Comparison of ENCODE assay signal across 8 mouse cellular contexts in the genomic region with DNA sequence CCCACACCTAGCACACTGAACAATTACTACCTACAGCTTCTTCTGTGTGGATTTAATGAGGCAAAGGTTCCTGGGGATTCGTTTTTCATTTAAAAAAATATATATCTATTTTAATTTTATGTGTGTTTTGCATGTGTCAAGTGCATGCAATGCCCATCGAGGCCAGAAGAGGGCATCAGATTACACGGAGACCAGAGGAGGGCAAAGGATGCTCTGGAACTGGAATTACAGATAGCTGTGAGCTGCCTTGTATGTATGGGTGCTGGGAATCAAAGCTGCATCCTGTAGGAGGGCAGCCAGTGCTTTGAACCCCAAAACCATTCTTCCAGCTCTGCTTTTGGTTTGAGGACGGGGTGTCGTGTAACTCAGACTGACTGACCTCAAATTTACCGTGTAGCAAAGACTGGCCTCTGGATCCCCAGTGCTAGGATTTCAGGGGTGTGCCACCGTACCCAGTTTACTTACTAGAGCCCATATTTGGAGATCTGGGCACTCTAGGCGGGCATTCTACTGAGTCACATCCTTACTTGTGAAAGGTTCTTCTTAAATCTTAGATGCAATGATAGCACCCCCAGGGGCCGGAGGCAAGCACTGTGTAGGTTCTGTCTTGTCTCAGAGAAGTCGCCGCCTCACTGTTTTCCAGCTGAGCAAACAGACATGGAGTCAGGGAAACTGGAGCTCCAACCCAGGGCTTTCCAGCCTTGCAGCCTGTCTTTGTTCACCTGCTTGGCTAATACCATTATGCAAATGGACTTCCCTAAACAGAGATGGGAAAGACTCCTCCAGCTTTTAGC.
A peak's percentile ranks its signal among the peaks of the same experiment; 100 is the strongest.
DNase-seq lines count a peak whose midpoint lies in the region; ATAC-seq and TF ChIP-seq lines count a peak whose summit lies in the region.

No protein-coding gene starts in this region.

- H3K4me3 ChIP-seq in intestine, postnatal 0 days (ENCODE audit: low read depth, low read length) = no peak overlapping the region
- H3K4me3 ChIP-seq in myocyte = peak overlapping the region; percentile 12

- H3K27me3 ChIP-seq in intestine, postnatal 0 days (replicated peaks; ENCODE audit: control insufficient read depth, insufficient read depth, low read length) = peaks cover 21% of the 10 kb centered on the region; the same call in 1 of the 2 replicates
- H3K27me3 ChIP-seq in myocyte (ENCODE audit: control insufficient read depth, insufficient read depth, insufficient read length) = peaks cover 18% of the 10 kb centered on the region

- peak; percentile 82 for TF ChIP-seq CTCF in intestine, postnatal 0 days (IDR thresholded peaks at IDR 0.05; ENCODE audit: low read depth)

- no peak for TF ChIP-seq POLR2A in myocyte (IDR thresholded peaks at IDR 0.05; ENCODE audit: insufficient read length, low read depth)

- no peaks in the 10 kb centered on the region for H3K79me2 ChIP-seq in myocyte (ENCODE audit: control insufficient read depth, insufficient read depth)

- H3K9me3 ChIP-seq in intestine, postnatal 0 days (ENCODE audit: control insufficient read depth) = no peaks in the 10 kb centered on the region

- peak; percentile 53 for DNase-seq in ovary, postnatal 36 days (ENCODE audit: low spot score)
- DNase-seq in ovary, adult 18-20 months (ENCODE audit: low spot score) = no peak
- DNase-seq in cerebellum, adult 9-10 months = peak; percentile 69
- peak; percentile 52 for DNase-seq in gastrocnemius, postnatal 14 days
- DNase-seq in left cerebral cortex, postnatal 4 days = peak; percentile 69
- DNase-seq in telencephalon, adult 2 months (ENCODE audit: low read depth, low spot score) = peak; percentile 17

- H3ac ChIP-seq in myocyte (ENCODE audit: control insufficient read depth, insufficient read length) = no peak overlapping the region

- no peak overlapping the region for H3K27ac ChIP-seq in intestine, postnatal 0 days (ENCODE audit: low read depth, low read length)

- intact Hi-C loops in gastrocnemius, postnatal 14 days (cut with DNase I; ENCODE audit: low total_unique reads) = loop anchor here (10.0 kb wide), 1 partner anchor 648 kb away; no protein-coding TSS in a partner anchor
- intact Hi-C loops in left cerebral cortex, postnatal 4 days (cut with DNase I) = no loop called here

- 9% methylated on average over 11 of the region's 11 CpGs for WGBS in intestine, postnatal 0 days

- no peak overlapping the region for H3K9ac ChIP-seq in intestine, postnatal 0 days (ENCODE audit: low read depth, low read length)

- no peak overlapping the region for H3K4me2 ChIP-seq in intestine, postnatal 0 days (replicated peaks; ENCODE audit: low read depth)
- H3K4me2 ChIP-seq in myocyte (ENCODE audit: low read depth) = peak overlapping the region; percentile 73

- no peaks in the 10 kb centered on the region for H3K36me3 ChIP-seq in intestine, postnatal 0 days (ENCODE audit: control insufficient read depth, insufficient read depth)
- H3K36me3 ChIP-seq in myocyte (ENCODE audit: control insufficient read depth, insufficient read depth) = no peaks in the 10 kb centered on the region

- ATAC-seq in intestine, postnatal 0 days = no peak

- H3K4me1 ChIP-seq in intestine, postnatal 0 days (replicated peaks; ENCODE audit: control insufficient read depth, insufficient read depth, low read length) = no peaks in the 10 kb centered on the region

TF ChIP-seq in myocyte, 11 proteins besides CTCF, POLR2A, EP300 and RAD21:
- no peak for TF ChIP-seq TCF12 (IDR thresholded peaks at IDR 0.05; ENCODE audit: insufficient read depth, poor library complexity, severe bottlenecking)
- no peak for TF ChIP-seq POLR2AphosphoS2 (IDR thresholded peaks at IDR 0.05; ENCODE audit: insufficient read length, low read depth)
- TF ChIP-seq USF1 (IDR thresholded peaks at IDR 0.05; ENCODE audit: low read depth) = no peak
- no peak for TF ChIP-seq MYOD1 (IDR thresholded peaks at IDR 0.05; ENCODE audit: control insufficient read depth in 1 of 3, insufficient read length in 2 of 3, low read depth in 2 of 3)
- no peak for TF ChIP-seq CEBPB (IDR thresholded peaks at IDR 0.05; ENCODE audit: insufficient read depth, poor library complexity, severe bottlenecking)
- no peak for TF ChIP-seq E2F4 (IDR thresholded peaks at IDR 0.05; ENCODE audit: insufficient read depth)
- no peak for TF ChIP-seq SRF (IDR thresholded peaks at IDR 0.05; ENCODE audit: control insufficient read depth, insufficient read length, low read depth)
- no peak for TF ChIP-seq TCF3 (IDR thresholded peaks at IDR 0.05; ENCODE audit: insufficient read length, low read depth)
- TF ChIP-seq MYOG (IDR thresholded peaks at IDR 0.05; ENCODE audit: control insufficient read depth in 1 of 3, insufficient read depth in 1 of 3, insufficient read length in 2 of 3, low read depth in 2 of 3) = no peak
- no peak for TF ChIP-seq MAX (IDR thresholded peaks at IDR 0.05; ENCODE audit: low read depth)
- TF ChIP-seq REST (IDR thresholded peaks at IDR 0.05; ENCODE audit: insufficient read depth, insufficient read length) = no peak
